Mouse (Mus musculus): ENCODE data around the gene Susd6. TPM values are rescaled to one million over a fixed set of nuclear protein-coding genes. Genes with fewer than 3 reads are reported as not detected.

Susd6 gene
- polyA plus RNA-seq, 1 experiment from 2014 or later: 23.3 TPM

DNA sequence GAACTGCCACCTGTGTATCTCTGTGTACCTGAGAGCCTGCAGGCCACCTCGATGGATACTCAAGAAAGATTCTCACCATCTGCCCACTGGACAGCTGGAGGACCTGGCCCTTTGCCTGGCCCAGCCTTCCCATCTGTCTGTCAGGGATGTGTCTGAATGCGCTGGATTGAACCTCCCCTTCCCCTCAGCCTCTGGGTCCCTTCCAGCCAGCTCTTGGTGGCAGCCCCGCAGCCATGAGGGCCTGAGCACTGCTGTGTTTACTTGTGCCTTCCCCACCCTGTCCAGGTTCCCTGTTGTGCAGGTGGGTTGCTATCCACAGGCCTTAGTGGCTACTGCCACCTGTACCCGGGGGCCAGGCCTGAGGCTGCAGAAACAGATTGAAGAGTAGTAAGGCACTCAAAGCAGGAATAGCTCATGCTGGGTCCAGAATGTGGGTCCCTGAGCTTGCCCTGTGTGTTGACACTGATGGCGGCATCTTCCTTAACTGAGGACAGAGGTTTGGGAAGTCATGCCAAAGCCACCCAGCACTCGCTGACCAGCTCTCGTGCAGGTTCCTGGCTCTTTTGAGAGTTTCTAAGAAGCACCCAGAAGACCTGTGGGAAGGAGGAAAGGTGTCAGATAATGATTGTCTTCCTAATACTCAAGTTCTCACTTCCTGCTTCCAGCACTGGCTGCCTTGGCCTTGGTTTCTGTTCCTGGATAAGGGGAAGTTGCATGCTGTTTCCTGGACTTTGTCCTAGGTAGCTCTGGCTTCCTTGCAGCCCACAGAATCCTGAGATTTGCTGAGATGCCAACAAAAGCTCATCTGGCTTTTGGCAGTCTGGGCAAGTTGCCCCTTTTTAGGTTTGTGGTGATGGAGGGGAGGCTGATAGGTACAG, 87.1 kb downstream of the Susd6 start:
- DNase-seq (ENCODE audit: low spot score) (no peak), ATAC-seq (ENCODE audit: insufficient read depth, low FRiP score, low TSS enrichment) (no peak)
- Histone ChIP-seq H3K27ac (ENCODE audit: low read depth, low read length) (no peak overlapping the region), H3K27me3 (ENCODE audit: control insufficient read depth, insufficient read depth, low read length) (no peaks in the 10 kb centered on the region), H3K4me1 (ENCODE audit: control insufficient read depth, insufficient read depth, low read length) (no peaks in the 10 kb centered on the region), H3K9ac (ENCODE audit: low read length) (no peak overlapping the region), H3K9me3 (ENCODE audit: control insufficient read depth, low read length) (no peaks in the 10 kb centered on the region), H3K4me3 (ENCODE audit: low read depth, low read length) (no peak overlapping the region), H3K36me3 (ENCODE audit: control insufficient read depth, insufficient read depth, low read length) (0 out of 2 replicates have a peak, but pooled peaks cover 4% of the 10 kb centered on the region), H3K4me2 (ENCODE audit: low read depth) (no peak overlapping the region)
- WGBS: 87% methylated on average over 7 of the region's 7 CpGs

DNA sequence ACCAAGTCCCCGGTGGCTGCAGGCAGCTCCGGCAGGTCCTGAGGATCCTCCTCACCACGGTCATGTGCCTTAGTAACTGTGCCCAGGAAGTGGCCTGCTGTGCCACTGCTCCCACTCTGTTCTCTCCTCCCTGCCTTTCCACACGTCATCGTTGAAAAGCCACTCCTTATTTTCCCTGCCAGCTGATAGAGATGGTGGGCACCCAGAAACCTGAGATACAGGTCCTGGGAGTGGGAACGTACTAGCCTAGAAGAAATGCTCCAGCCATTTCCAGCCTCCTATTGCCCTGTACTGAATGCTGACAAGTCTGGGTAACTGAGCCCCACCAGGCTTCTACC, 87.8 kb downstream of the Susd6 start:
- no peaks in the 10 kb centered on the region for H3K27me3 ChIP-seq (ENCODE audit: control insufficient read depth, insufficient read depth, low read length)
- H3K27ac ChIP-seq (ENCODE audit: low read depth, low read length): no peak overlapping the region
- no peak for ATAC-seq (ENCODE audit: insufficient read depth, low FRiP score, low TSS enrichment)
- no peaks in the 10 kb centered on the region for H3K9me3 ChIP-seq (ENCODE audit: control insufficient read depth, low read length)
- H3K9ac ChIP-seq (ENCODE audit: low read length): no peak overlapping the region
- H3K36me3 ChIP-seq (ENCODE audit: control insufficient read depth, insufficient read depth, low read length): 0 out of 2 replicates have a peak, but pooled peaks cover 4% of the 10 kb centered on the region
- no peak for DNase-seq (ENCODE audit: low spot score)
- WGBS: 88% methylated on average over 6 of the region's 6 CpGs
- no peak overlapping the region for H3K4me3 ChIP-seq (ENCODE audit: low read depth, low read length)
- H3K4me1 ChIP-seq (ENCODE audit: control insufficient read depth, insufficient read depth, low read length): no peaks in the 10 kb centered on the region
- H3K4me2 ChIP-seq (ENCODE audit: low read depth): no peak overlapping the region

DNA sequence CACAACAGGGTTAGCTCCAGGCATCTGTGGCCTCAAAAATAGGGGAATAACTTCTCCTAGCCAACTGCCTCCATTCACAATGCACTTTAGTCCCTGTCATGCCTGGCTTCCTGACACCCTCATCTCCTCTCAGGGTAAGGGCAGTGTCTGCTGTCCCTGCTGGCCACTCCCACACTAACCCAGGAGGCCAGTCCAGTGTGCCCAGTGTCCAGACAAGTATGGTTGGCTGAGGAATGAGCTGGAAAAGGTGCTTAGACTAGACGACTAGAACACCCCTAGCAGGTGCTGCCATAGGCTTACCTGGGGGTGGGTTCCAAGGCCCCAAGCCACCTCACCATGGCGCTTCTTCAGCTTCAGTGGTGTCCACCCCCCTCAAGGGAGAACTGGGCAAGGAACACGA, 88.3 kb downstream of the Susd6 start:
- 0 out of 2 replicates have a peak, but pooled peaks cover 4% of the 10 kb centered on the region for H3K36me3 ChIP-seq (ENCODE audit: control insufficient read depth, insufficient read depth, low read length)
- no peak overlapping the region for H3K27ac ChIP-seq (ENCODE audit: low read depth, low read length)
- no peak overlapping the region for H3K4me2 ChIP-seq (ENCODE audit: low read depth)
- H3K4me1 ChIP-seq (ENCODE audit: control insufficient read depth, insufficient read depth, low read length): no peaks in the 10 kb centered on the region
- 77% methylated on average over 3 of the region's 3 CpGs for WGBS
- no peaks in the 10 kb centered on the region for H3K27me3 ChIP-seq (ENCODE audit: control insufficient read depth, insufficient read depth, low read length)
- no peaks in the 10 kb centered on the region for H3K9me3 ChIP-seq (ENCODE audit: control insufficient read depth, low read length)
- ATAC-seq (ENCODE audit: insufficient read depth, low FRiP score, low TSS enrichment) (no peak), DNase-seq (ENCODE audit: low spot score) (no peak)
- H3K4me3 ChIP-seq (ENCODE audit: low read depth, low read length): no peak overlapping the region
- no peak overlapping the region for H3K9ac ChIP-seq (ENCODE audit: low read length)

DNA sequence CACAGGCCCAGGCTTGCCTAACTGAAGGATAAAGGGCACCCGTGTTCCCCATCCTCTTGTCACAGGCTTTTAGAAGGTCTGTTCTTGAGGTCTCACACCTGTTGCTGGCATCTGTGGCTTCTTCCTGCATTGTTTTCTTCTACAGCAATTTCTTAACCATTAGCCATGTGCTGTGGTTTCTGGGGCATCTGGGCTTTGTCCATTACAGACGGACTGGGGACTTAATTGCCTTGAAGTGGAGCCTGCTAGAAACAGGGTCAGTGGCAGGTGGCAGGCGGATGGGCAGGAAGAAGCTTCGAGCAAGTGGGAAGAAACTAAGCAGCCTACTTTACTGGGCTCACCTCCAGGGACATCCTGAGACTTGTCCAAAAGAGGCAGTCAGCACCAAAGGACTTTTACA, 89.0 kb downstream of the Susd6 start:
- 0 out of 2 replicates have a peak, but pooled peaks cover 3% of the 10 kb centered on the region for H3K36me3 ChIP-seq (ENCODE audit: control insufficient read depth, insufficient read depth, low read length)
- no peak overlapping the region for H3K4me2 ChIP-seq (ENCODE audit: low read depth)
- ATAC-seq (ENCODE audit: insufficient read depth, low FRiP score, low TSS enrichment) (no peak), DNase-seq (ENCODE audit: low spot score) (no peak)
- 58% methylated on average over 4 of the region's 4 CpGs for WGBS
- H3K27ac ChIP-seq (ENCODE audit: low read depth, low read length): no peak overlapping the region
- no peak overlapping the region for H3K9ac ChIP-seq (ENCODE audit: low read length)
- no peaks in the 10 kb centered on the region for H3K9me3 ChIP-seq (ENCODE audit: control insufficient read depth, low read length)
- no peaks in the 10 kb centered on the region for H3K4me1 ChIP-seq (ENCODE audit: control insufficient read depth, insufficient read depth, low read length)
- no peaks in the 10 kb centered on the region for H3K27me3 ChIP-seq (ENCODE audit: control insufficient read depth, insufficient read depth, low read length)
- H3K4me3 ChIP-seq (ENCODE audit: low read depth, low read length): no peak overlapping the region

DNA sequence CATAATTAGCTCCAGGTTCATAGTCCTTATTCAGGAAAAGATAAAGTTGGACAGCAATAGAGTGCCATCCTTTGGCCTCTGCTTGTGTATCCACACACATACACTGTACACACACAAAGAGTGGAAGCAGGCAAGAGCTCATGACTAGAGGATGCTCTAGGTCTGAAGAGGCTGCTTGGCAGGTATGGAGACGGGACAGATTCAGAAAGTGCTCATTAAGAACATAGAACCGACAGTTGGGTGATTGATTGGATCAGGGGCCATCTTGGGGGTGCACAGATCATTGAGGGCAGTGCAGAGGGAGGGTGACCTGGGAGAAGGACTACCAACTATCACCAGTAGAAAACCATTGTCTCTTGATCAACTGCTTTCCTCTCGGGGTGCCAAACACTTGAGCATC, 90.8 kb downstream of the Susd6 start:
- Histone ChIP-seq H3K9me3 (ENCODE audit: control insufficient read depth, low read length) (no peaks in the 10 kb centered on the region), H3K9ac (ENCODE audit: low read length) (no peak overlapping the region), H3K4me2 (ENCODE audit: low read depth) (no peak overlapping the region), H3K4me3 (ENCODE audit: low read depth, low read length) (no peak overlapping the region), H3K4me1 (ENCODE audit: control insufficient read depth, insufficient read depth, low read length) (no peaks in the 10 kb centered on the region), H3K36me3 (ENCODE audit: control insufficient read depth, insufficient read depth, low read length) (0 out of 2 replicates have a peak, but pooled peaks cover 2% of the 10 kb centered on the region), H3K27ac (ENCODE audit: low read depth, low read length) (no peak overlapping the region), H3K27me3 (ENCODE audit: control insufficient read depth, insufficient read depth, low read length) (no peaks in the 10 kb centered on the region)
- 81% methylated on average over 3 of the region's 3 CpGs for WGBS
- DNase-seq (ENCODE audit: low spot score) (no peak), ATAC-seq (ENCODE audit: insufficient read depth, low FRiP score, low TSS enrichment) (no peak)

DNA sequence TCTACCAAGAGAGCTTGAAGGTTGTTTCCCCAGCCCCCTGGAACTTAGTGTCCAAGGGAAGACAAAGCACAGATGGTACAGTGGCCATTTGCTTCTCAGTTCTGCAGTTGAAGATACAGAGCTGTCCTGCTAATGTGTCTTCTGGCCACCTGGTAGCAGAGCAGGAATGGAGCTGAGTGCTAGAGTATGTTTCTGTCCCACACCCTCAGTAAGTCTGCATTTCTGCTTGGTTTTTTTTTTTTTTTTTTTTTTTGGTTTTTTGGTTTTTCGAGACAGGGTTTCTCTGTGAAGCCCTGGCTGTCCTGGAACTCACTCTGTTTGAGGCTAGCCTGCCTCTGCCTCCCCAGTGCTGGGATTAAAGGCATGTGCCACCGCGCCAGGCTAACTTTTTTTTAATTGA, 93.0 kb downstream of the Susd6 start:
- H3K36me3 ChIP-seq (ENCODE audit: control insufficient read depth, insufficient read depth, low read length): no peaks in the 10 kb centered on the region
- H3K27me3 ChIP-seq (ENCODE audit: control insufficient read depth, insufficient read depth, low read length): no peaks in the 10 kb centered on the region
- H3K4me1 ChIP-seq (ENCODE audit: control insufficient read depth, insufficient read depth, low read length): no peaks in the 10 kb centered on the region
- WGBS: 89% methylated on average over 3 of the region's 3 CpGs
- DNase-seq (ENCODE audit: low spot score): no peak
- H3K27ac ChIP-seq (ENCODE audit: low read depth, low read length): no peak overlapping the region
- ATAC-seq (ENCODE audit: insufficient read depth, low FRiP score, low TSS enrichment): no peak
- H3K9ac ChIP-seq (ENCODE audit: low read length): no peak overlapping the region
- no peak overlapping the region for H3K4me3 ChIP-seq (ENCODE audit: low read depth, low read length)
- no peaks in the 10 kb centered on the region for H3K9me3 ChIP-seq (ENCODE audit: control insufficient read depth, low read length)
- no peak overlapping the region for H3K4me2 ChIP-seq (ENCODE audit: low read depth)

DNA sequence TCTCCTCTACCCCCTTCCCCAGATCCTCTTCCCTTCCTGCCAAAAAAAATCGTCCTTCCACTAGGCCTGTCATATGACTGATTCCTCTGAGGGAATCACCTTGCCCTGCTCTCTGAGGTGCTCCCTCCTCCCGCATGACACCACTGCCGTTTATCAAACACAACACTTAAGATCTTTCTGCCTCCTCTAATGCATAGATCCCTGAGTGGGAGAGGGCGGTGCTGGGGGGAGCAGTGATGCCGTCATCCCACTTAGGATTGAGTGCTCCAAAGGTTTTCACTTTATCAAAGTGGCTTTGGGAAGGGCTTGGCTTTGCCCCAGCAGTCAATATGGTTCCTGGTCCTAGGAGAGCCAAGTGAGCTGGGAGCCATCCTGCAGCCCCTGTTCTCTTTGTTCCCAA, 93.6 kb downstream of the Susd6 start:
- H3K36me3 ChIP-seq (ENCODE audit: control insufficient read depth, insufficient read depth, low read length): no peaks in the 10 kb centered on the region
- WGBS: 75% methylated on average over 5 of the region's 5 CpGs
- no peaks in the 10 kb centered on the region for H3K27me3 ChIP-seq (ENCODE audit: control insufficient read depth, insufficient read depth, low read length)
- H3K4me1 ChIP-seq (ENCODE audit: control insufficient read depth, insufficient read depth, low read length): no peaks in the 10 kb centered on the region
- no peak overlapping the region for H3K9ac ChIP-seq (ENCODE audit: low read length)
- H3K4me2 ChIP-seq (ENCODE audit: low read depth): no peak overlapping the region
- no peaks in the 10 kb centered on the region for H3K9me3 ChIP-seq (ENCODE audit: control insufficient read depth, low read length)
- no peak overlapping the region for H3K4me3 ChIP-seq (ENCODE audit: low read depth, low read length)
- ATAC-seq (ENCODE audit: insufficient read depth, low FRiP score, low TSS enrichment) (no peak), DNase-seq (ENCODE audit: low spot score) (no peak)
- H3K27ac ChIP-seq (ENCODE audit: low read depth, low read length): no peak overlapping the region

DNA sequence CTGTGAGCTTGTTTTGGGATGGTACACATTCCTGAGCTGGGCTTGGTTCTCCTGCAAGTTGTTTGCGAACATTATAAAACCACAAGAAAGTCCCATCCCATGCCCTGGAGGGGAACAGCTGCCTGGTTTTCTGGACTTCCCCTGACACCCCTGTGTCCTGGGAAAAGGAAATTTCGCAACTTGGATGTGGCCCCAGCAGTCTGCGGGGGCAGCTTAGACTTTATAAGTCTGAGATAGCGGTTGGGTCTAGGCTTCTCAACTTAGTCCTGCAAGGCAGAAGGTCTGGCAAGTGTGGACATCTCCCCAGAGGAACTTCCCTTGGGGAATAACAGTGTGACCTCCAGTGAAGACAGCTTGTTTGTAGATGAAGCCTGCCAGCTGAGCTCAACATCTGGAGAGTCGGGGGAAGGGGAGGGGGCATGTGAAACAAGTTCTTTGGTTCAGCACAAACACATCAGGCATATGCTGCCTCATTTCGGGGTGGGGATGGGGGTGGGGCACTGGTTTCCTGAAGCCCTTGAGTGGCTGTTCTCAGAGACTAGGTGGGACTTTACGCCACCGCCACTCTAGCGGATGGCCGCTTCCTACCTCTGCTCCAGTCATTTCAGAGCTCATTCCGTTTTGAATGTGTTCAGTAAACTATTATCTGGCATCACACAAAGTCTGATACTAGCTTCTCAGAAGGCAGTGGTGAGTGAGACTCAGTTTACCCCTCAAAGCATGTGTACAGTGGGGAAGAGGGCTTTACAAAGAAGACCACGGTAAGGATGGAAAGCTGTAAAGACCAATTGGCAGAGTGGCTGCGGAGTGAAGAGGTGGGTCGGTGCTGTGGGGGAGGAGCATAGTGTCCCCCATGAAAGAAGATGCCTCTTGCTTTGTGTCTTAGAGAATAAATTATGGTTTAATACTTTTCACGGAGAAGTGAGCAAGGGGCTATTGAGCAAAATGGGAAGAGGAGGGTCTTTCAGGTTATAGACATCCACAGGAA, 95.3 kb downstream of the Susd6 start:
- WGBS: 54% methylated on average over 15 of the region's 15 CpGs
- H3K4me2 ChIP-seq (ENCODE audit: low read depth): peak overlapping the region; percentile 1; the same call in 1 of the 2 replicates
- ATAC-seq (ENCODE audit: insufficient read depth, low FRiP score, low TSS enrichment) (no peak), DNase-seq (ENCODE audit: low spot score) (peak; percentile 43)
- H3K9ac ChIP-seq (ENCODE audit: low read length): no peak overlapping the region
- no peaks in the 10 kb centered on the region for H3K27me3 ChIP-seq (ENCODE audit: control insufficient read depth, insufficient read depth, low read length)
- no peak overlapping the region for H3K4me3 ChIP-seq (ENCODE audit: low read depth, low read length)
- no peak overlapping the region for H3K27ac ChIP-seq (ENCODE audit: low read depth, low read length)
- H3K9me3 ChIP-seq (ENCODE audit: control insufficient read depth, low read length): no peaks in the 10 kb centered on the region
- no peaks in the 10 kb centered on the region for H3K36me3 ChIP-seq (ENCODE audit: control insufficient read depth, insufficient read depth, low read length)
- no peaks in the 10 kb centered on the region for H3K4me1 ChIP-seq (ENCODE audit: control insufficient read depth, insufficient read depth, low read length)

Data from neural tube, embryonic 11.5 days (tissue).